Mouse (Mus musculus) cerebellum, adult 11-12 months (tissue): Measurements from ENCODE around the gene Eomes.
A peak's percentile ranks its signal among the peaks of the same experiment; 100 is the strongest.

Source experiments
- DNase-seq: peaks from one replicate; pipeline ENCODE4 v3.0.0; 2022

The Eomes gene

DNA sequence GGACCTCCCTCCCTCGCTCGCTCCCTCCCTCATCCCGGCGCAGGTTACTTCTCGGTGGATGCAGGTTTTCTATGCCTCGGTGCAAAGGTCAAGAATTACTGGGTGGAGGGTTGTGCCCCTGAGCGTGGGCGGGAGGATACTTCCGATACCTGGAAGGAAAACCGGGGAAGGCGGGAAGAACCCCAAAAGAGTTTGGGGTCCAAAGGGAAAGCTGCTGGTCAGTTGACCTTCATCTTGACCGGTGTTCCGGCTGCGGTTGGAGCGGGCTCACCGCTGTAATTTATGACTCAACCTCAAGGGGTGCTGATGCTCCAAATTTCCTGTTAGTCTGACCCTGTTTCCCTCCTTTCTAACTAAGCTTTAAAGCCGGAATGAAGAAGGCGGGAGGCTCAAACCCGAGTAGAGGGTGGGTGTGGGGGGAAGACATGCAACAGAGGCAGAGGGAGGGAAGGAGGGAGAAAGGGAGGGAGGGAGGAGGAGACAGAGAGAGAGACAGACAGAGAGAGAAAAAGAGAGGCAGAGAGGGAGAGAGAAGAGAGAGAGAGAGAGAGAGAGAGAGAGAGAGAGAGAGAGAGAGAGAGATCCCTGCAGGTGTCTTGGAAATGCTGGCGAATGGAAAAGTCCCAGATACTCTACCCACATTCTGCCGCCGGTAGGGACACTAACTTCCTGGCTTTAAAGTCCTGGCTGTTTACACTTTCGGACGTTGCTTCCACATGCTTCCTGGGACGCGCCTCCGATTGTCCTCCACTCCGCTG is 10.3 kb downstream of the Eomes start:
- peak; percentile 67 for DNase-seq

DNA sequence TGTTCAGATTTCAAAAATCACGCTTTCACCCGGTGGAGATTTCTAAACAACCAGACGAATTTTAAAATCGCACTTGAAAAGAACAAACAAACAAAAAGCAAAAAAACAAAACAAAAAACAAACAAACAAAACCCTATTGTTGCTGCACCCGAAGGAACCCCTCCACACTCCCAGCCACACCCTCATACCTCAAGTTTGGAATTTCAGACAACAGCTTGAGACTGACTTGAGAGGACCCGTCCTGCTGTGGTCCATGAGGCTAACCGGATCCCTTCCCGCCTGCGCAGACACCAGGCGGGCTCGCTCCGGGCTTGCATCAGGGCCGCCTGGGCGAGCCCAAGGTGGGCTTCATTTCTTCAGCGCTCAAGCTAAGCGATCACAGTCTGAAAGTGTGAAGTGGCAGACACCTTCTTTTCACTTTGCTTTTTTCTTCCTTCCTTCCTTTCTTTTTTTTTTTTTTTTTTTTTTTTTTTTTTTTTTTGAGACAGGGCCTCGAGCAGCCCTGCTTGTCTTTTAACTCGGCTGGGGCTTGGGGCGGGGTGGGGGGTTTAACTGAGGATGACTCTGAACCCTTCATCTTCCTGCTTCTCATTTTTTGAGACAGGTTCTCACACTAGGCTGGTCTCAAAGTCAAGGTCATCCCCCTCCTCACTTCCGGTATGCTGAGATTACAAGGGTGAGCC is 11.0 kb downstream of the Eomes start:
- no peak for DNase-seq

DNA sequence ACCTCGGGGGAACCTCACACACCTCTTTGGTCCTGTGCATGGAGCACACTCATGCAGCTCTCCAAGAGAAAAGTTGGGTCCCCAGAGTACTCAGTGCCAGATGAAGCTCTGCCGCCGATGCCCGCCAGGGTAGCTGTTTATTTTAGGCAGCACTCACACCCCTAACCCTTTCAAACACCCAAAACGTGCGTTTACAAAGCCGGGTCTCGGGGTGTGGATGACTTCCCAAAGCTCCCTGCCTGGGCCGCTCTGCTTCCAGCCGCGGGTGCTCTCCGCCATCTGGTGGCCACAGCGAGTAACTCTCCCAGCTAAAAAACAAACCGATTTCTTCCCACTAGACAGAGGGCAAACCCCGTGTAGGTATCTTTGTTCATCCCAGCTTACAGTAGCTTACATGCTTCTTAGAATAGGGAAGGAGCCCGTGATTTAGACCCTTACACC is 11.6 kb downstream of the Eomes start:
- peak; percentile 68 for DNase-seq

DNA sequence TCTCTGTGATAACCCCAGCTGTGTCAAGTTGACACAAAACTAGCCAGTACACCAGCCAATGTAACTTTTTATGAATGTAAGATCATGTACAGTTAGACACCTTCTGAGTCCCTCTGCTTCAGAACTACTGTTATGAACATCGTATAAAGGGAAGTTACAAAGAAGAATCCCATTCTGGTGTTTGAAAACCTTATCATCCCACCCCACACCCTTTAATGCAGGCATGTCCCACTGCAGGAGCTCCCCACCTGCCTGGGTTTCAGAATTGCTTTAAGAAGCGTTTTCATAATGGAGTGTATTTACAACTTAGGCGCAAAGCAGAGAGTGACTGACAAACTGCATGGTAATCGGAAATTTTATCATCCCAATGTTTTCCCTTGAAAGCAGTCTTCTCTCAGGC is 13.2 kb downstream of the Eomes start:
- no peak for DNase-seq

DNA sequence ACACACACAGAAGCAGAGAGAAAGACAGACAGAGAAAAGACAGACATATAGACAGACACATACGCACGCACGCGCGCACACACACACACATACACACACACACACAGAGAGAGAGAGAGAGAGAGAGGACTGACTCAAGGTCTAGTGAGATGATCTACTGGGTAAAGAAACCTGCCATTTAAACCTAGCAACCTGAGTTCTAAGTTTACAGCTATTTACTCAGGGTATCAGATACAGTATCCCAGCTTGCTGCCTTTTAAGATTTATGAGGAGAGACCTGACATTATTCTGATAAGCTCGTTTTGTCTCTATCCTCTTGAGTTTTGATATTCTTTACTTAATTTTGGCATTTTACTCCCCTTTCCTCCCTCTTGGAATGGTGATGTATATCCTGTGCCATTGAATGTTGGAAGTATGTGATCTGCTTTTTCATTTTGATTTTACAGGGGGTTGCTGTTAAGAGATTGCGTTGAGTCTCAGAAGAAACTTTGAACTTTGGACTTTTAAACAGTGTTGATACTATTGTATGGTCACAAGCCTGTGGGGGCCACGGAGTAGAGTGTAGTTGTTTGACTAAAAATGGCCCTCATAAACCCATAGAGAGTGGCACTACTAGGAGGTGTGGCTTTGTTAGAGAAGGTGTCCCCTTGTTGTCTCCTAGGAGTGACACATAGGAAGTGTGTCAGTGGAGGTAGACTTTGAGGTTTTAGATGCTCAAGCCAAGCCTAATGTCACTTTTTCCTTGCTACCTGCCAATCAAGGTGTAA is 15.1 kb downstream of the Eomes start:
- DNase-seq: no peak

DNA sequence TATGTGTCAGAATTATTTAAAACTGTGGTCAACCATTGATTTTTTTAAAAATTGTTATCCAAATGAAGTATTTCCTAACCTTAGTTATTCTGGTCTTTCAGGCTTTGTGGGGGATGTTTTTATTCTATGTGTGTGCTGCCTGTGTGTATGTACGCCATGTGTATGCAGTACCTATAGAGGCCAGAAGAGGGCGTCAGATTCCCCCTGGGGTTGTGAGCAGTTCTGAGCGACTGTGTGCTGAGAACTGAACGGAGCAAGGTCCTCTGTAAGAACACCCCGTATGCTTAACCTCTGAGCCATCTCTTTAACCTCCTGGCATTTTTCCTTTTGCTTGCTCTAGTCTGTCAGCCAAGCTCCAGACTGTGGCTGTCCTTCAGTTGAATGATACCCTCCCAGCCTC is 16.1 kb downstream of the Eomes start:
- DNase-seq: no peak

DNA sequence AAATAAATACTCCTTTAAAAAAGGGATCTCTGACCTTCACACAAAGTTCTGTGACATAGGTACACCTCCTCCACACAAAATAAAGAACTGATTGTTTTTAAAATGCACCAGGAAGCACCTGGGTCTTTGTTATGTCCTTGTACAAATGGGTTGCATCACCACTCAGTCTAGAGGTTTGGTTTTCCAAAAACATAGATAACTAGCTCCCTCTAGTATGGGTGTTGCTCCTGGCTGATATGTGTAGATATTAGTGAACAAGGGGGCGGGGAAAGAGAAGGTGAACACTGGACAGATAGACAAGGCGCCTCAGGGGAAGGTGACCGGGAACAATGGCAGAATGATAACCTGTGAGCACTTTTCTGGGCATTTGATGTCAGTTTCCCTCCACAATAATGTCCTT is 17.9 kb downstream of the Eomes start:
- DNase-seq: no peak

DNA sequence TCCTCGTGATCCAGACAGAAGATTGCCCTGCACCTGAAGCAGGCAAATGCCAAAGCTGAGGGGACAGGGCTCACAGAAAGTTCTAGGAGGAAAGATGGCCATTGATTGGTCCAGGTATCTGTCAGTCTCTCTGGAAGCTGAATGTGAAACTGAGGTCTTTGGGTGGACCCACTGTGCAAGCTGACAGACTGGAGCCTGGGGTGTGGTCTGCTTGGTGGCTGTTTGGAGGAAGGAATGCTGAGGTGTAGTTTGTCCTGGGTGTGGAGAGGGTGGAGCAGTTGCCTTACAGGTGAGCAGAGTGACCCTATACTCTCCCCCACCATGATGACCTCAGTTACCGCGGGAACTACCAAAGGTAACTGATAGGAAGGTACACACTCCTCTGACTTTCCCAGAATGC is 18.9 kb downstream of the Eomes start:
- DNase-seq: no peak

DNA sequence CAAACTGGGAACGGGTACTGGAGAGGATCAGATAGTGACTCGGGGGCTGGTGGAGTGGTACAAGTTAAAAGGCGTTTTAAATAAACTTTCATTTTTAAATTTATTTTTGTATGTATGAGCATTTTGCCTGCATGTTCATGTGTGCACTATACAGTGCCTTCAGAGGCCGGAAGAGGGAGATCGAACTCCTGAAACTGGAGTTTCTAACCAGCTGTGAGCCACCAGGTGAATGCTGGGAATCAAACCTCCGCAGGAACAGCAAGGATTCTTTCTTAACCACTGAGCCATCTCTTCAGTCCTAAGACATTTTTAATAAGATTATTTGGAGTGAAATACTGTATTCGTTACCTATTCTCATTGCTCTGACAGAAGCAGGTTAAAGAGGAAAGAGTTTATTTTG is 20.0 kb downstream of the Eomes start:
- no peak for DNase-seq

DNA sequence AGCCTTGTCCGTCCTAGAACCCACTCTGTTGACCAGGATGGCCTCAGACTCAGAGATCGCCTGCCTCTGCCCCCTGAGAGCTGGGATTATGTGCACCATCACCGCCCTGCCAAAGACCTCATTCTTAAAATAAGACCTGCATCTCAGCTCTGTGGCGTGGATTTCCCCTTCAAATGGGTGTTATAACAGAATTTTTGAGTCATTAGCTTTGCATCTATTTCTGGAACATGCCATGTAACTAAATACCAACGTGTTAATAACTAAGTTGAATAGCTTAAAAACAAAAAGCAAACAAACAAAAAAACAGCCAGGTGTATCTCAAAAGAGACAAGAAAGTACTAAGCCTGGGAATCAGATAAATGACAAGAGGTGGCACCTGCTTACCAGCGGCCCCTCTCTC is 23.0 kb downstream of the Eomes start:
- no peak for DNase-seq

DNA sequence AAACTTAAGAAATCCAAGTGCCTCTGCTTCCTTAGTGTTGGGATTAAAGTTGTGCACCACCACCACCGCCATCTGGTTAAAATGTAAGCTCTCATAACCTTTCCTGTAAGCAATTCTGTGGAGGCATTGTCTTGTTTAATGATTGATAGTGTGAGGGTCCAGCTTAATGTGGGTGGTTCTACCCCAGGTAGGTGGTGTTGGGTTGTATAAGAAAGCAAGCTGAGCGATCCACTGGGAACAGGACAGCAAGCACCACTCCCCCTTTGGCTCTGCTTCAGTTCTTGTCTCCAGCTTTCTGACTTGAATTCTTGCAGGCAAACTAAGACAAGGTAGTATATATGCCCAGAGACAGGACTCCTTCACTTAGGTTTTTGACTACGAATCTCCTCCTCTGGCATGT is 26.6 kb downstream of the Eomes start:
- DNase-seq: no peak

DNA sequence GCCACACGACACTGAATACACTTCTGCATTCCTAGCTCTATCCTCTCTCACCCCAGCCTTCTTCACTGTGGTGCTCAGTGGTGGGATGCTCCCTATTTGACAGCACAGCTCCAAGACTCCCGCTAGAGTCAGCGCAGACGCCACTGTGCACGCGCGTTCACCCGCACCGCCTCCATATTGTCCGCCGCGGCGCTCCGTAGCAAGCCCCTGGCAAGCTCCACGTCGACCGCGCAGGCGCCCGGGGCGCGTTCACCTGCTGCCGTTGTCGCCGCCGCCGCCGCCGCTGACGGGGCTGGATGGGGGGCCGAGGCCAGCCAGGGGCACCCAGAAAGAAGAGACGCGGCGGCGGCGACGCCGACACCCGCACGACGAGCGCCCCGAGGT is 28.0 kb downstream of the Eomes start, which contains the start of gene Golga4:
TSS of gene Golga4 (plus strand) at position 248 of the 384 bp plus-strand sequence.
- DNase-seq: peak; percentile 90

DNA sequence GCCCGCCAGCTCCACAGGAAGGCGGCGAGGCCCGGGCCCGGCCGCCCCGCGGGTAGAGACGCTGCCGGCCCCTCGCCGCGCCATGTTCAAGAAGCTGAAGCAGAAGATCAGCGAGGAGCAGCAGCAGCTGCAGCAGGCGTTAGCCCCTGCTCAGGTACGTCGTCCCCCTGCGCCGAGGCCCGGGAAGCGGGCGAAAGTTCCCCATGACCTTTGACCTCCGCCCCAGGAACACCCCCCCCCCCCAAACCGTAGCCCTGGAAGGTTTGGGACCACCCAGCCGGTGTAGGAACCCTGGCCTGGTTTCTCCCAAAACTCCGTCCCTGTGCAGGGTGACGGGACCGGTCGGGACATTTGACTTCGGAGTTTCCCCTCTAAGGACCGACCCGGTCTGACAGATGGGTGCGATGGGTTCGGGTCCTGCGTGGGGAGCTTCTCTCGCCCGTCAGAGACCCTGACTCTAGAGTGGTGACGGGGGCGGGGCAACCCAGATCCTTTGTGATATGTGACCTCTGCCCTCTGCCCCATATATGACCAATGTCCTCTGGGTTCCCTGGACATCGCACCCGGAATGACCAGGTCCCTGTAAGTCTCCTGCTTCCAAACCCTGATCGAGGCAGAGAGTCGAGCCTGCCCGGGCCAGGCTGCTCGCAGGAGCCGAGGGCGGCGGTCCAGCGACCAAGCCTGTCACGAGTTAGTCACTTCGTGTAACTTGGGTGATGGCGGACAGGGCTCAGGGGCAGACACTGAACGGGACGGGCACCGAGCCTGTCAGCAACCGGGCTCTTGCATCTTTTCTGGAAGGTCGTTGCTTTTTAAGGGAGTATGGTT is 28.6 kb downstream of the Eomes start:
- DNase-seq: peak; percentile 61

DNA sequence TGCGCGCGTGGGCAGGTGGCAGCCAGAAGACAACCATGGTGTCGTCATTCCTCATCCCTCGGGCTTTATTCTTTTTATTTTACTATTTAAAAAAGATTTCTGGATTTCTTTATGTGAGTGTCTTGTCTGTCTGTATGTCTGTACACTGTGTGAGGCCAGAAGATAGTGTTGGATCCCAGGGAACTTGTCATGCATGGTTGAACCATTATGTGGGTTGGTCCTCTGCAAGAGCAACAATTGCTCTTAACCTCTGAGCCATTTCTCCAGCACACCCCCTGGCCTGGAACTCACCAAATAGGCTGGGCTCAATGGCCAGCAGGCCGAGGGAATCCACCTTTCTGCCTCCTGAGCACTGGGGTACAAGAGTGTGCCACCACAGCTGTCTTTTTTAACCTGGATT is 29.5 kb downstream of the Eomes start:
- no peak for DNase-seq

DNA sequence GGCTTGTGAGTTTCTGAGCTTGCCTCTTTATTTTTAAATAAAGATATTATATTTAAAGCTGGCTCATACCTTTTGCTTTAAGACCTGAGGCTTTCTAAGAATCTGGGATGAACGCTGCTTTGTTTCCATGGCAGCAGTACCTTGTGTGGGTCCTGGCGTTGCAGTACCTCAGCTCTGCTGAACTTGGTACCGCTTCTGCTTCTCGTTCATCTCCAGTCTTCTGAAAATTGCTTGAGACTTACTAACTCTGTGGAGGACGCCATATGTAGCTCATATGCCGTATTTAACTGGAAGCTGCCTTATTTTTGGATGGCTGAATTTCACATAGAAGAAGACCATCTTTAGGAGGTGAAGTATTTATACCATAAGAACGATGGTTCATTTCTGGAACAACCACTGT is 30.6 kb downstream of the Eomes start:
- DNase-seq: no peak

DNA sequence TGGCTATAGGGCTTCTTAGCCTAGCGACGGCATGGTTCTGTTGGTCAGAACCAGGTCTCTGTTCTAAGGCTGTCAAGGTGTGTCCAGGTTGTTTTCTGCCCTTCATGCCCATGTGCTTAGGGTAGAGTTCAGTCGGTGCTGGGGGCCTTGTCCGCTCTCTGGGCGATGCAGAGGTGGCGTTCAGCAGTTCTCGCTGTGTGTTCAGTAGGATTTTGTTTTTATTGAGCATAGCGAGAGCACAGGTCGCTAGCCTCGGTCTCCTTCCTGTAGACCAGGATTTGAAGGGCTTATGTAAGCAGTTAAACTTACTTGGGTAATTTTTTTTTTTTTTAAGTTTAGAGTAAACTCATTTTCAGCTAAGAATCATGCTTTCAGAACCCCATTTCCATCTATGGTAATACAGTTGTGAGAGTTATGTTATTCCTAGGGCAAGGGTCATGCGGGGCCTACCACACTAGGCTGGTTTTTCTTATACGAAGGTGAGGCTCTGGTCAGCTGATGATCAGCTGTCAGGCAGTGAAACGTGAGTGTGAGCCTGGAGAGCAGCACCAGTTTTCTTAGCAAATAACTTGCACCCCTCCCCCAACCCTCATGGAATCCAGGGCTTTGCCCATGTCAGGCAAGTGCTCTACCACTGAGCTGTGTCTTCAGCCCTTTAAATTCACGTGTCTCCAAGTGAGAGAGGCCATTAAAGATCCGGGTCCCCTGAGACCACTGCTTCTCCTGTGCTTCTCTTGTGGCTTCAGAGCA is 33.1 kb downstream of the Eomes start:
- no peak for DNase-seq

DNA sequence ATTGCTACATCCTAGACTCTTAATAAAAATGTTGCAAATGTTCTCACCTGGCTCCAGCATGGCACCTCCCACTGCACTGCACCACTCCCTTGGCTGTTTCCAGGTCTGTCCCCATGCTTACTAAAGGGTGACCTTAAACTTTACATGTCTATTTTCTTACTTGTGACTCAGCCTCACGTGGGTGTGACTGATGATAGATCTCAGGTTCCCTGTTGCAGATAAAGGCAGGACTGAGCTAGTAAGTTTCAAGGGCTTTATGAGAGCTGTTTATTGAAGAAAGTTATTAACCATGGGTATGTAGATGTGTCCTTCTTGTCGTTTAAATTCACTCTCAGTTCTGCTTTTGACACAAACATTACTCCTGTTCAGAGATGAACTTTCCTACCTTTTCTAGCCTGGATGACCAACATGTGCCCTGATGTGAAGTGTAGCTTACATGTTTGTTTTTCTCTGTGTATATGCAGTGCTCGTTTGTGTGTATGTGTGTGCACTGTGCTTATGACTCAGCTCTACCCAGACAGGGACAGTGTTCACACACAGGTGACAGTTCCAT is 34.7 kb downstream of the Eomes start:
- DNase-seq: no peak

DNA sequence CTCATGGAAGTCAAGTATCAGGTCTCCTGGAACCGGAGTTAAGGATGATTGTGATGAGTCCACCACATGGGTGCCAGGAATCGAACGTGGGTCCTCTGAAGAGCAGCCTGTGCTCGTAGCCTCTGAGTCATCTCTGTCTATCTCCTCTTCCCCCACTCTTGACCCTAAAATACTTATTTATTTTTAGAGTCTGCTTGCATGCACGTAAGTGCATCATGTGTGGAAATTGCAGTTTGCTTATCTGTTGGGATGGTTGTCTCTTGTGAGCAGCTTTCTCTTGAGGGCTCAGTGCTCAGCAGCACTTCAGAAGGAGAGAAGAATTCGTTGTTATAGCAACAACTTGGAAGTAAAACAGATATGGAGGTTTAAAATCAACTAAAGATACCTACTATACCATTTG is 37.5 kb downstream of the Eomes start:
- no peak for DNase-seq

DNA sequence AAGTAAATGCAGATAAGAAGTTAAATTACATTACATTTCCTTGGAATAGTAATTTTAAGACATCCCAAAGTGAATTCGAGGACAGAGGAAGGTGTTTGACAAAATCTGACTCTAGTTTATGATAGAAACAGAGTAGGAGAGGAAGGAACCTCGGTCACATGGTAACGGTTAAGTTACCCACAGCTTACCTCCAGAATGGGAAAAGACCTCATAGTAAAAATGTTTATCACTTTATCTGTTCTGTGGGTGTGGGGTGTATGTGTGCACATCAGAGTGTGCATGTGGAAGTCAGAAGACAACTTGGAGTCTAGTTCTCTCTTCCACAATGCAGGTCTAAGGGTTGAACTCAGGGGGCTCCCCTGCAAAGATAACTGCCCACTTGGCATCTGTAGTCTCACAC is 38.1 kb downstream of the Eomes start:
- no peak for DNase-seq

DNA sequence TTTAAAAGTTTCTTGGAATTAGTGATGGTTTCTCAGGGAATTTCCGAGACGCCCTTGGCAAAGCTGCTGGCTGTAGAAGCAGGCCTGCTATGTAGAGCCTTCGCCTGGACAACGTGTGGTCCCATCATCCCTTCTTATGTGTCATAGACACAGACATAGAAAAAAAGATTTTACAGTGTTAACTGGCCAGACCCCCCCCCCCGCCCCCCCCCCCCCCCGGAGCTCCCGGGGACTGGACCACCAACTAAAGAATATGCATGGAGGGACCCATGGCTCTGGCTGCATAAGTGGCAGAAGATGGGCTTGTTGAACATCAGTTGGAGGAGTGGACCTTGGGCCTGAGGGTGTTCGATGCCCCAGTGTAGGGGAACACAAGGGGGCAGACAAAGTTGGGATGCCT is 39.6 kb downstream of the Eomes start:
- no peak for DNase-seq

DNA sequence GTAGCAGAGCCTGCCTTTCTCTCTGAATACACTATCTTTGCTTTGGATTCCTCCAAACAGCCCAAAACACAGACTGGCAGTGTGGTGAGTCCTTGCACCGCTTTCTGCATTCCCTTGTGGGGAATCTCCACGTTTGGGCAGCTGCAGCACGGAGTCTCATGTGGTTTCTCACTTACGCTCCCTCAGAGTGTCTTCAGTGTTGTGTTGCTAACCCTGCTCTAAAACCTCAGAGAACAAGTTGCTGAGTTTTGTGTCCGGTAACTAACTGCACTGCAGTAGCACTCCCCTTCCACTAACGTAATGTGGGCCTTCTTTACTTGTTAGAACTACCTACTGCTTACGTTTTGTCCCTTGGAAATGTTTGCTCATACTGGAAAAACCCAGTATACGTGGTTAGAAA is 41.1 kb downstream of the Eomes start:
- DNase-seq: no peak

DNA sequence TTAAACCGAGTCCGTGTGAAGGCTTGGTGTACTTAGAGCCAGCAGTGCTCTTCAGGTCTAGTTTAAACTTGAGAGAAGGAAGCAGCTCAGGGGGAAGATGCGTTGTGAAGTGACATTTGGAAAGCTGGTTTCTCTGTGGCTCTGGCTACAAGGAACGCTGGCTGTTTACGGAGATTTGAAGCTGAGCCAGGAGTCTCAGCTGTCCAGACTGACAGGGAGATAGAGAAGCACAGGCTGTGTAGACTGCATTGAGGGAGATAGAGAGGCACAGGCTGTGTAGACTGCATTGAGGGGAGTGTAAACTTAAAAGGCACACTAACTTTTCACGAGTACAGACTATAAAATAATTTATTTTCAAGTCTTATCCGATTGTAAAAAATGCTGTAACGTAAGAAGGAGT is 42.0 kb downstream of the Eomes start:
- DNase-seq: no peak
